Mouse (Mus musculus) hindlimb bud, embryonic 11.5 days (tissue): ENCODE measurements around the gene Nkx2-4.

Experiments used
- DNase-seq: peaks from one replicate; pipeline ENCODE4 v3.0.0-alpha.2; 2012; ENCODE audit warnings: low read depth, low spot score; ENCODE audit errors: extremely low spot score

Gene Nkx2-4

GRCm38 (mm10) chr2:147085072-147085870 lies at the start of gene Nkx2-4:
Gene Nkx2-4 (minus strand): TSS chr2:147085445.
- DNase-seq: no peak

GRCm38 (mm10) chr2:147127366-147127765 lies 42.1 kb upstream of the Nkx2-4 start:
- no peak for DNase-seq

DNA sequence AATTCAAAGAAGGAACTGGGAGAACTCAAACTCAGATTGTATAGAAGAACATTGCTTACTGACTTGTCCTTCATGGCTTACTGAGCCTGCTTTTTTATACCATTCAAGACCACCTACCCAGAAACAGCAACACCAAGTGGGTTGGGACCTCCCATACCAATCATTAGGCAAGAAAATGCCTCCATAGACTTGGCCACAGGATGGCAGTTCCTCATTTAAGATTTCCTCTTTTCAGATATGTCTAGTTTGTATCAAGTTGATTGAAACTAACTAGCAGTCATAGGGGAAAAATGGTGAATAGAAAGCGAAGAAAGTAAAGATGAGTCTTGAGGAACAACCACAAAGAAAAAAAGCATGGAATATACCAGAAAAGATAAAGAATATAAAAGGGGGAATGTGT lies 34.5 kb upstream of the Nkx2-4 start:
- DNase-seq: no peak

DNA sequence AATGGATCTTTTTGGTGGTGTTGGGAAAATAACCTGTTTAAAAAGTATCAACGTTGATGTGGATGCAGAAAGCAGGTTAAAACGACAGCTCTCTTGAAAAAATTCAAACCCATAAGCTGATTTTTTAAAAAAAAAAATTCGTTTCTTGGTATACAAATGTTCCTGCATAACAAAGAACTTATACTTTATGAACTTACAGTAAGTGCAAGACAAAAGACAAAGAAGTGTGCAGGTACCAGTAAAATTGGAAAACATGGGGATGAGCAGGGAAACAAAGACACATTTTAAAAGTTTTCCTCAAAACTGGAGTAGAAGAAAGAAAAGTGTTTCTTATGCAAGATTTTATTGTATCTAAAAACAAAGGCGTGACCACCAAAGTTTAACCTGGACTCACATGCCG lies 1.2 kb upstream of the Nkx2-4 start:
- DNase-seq: no peak

DNA sequence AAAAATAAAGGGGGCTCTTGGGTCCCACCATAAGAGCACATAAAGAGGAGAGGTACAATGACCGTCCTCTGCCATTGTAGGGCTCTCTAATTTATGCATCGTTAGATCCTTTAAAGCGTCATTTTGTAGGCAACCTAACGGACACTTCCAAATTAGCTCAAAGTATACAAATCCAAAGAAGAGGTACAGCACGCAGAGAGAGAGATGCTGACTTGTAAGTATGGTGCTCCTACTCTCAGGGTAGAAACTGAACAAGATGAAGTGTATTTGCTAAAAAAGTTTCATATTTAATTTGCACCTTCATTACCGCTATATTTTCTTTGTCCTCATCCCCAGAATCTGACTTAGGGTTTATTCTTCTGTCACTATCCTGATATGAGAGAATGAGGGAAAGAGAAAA lies 692 bp upstream of the Nkx2-4 start:
- no peak for DNase-seq

GRCm38 (mm10) chr2:147084366-147085071 lies 726 bp downstream of the Nkx2-4 start:
- no peak for DNase-seq

GRCm38 (mm10) chr2:147083471-147084365 lies 1.5 kb downstream of the Nkx2-4 start:
- DNase-seq: no peak

- DNase-seq: no peak
These were observed 2.9 kb downstream of the Nkx2-4 start for GRCm38 (mm10) chr2:147082391-147082790.

GRCm38 (mm10) chr2:147074399-147074798 lies 10.8 kb downstream of the Nkx2-4 start:
- no peak for DNase-seq

DNA sequence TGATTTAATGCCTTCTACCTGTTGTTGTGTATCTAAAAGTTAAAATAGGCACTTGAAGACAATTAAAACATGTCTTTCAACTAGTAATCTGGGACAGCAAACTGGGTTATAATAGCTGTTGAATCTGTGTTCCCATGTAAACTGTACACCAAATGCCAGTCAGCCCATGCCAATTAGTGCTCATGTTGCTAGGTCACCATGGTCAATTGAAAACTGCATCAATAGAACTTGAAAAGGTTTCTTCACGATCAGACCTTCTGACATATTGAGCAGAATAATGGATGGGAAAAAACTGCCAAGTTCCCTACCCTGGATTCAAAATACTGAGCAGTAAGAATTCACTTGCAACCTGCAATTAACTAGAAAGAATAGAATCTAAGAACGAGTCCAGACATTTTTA lies 11.3 kb downstream of the Nkx2-4 start:
- DNase-seq: no peak

DNA sequence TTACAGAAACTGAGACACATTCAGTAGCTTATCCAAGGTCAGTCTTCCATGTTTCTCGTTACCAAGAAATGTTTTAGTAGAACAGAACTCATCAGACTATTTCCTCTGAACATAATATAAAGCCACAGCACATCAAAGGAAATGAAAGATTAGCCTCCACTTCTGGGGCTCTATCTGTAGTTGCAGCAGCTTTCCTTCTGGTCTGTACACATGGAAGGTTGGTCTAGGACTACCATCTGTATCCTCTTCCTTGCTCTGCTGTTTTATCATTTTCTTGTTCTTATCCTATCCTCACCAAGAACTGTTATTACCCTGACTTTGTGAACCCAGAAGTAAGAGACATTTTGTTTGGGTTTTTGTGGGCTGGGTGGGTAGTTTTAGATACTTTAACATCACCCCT lies 14.9 kb downstream of the Nkx2-4 start:
- no peak for DNase-seq

DNA sequence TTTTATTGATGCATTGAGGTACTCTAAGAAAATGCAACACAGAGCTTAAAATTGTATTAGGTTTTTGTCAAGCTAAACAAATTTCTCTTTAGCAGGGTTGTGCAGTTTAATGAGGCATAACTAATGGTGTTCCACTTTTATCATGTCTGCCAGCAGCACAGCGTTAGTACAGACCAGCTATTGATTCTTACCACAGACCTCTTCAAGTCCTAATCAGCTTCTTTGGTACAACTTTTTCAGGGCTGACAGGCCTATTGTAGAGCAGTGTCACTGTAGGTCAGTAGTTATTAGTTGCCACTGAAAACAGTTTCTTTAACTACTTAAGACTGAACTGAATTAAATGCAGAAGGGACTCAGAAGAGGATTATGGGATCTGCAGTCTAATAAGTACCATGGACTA lies 16.2 kb downstream of the Nkx2-4 start:
- no peak for DNase-seq

DNA sequence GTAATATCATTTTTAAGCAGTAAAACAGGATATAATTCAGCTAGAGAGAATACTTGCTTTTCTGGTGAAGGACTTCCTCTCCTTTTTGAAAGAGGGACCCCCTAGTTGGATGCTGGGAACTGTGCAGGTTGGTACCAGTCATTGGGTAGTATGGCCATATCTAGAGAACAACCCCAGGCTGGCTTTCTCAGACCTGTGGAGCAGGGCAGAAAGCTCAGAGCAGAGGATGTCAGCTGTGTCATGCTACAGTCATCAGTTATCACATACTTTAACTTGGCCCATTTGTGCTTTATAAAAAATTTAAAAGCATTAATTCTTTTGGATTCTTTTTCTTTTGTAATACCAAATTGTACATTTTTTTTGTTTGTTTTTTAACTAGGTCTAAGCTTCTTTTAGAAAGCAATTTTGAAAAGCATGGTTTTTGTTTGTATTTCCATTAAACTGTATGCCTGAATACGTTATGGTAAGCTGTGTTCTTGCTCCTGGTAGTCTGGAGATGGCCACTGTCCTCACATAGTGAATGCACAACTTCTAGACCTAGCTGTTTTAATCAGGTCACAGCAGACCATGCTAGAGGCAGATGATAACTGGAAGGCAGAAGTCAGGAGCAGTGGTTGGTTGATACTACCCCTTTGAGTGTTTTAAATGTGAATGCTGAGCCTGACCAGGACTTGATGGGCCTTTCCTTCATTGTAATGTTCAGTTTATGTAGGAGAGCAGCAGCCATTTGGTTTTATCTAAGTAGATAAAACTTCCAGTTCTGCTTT lies 17.6 kb downstream of the Nkx2-4 start:
- no peak for DNase-seq

- no peak for DNase-seq
These were observed 31.9 kb downstream of the Nkx2-4 start for GRCm38 (mm10) chr2:147053229-147053892.

- no peak for DNase-seq
These were observed 38.2 kb downstream of the Nkx2-4 start for GRCm38 (mm10) chr2:147047051-147047450.

GRCm38 (mm10) chr2:147035864-147036263 lies 49.4 kb downstream of the Nkx2-4 start:
- no peak for DNase-seq
